Mouse (Mus musculus): ENCODE results near the gene Chchd1.

Gene Chchd1

GRCm38 (mm10) chr14:20729871-20730270 lies 27.1 kb downstream of the Chchd1 start:
- no peak for DNase-seq

- no peak for DNase-seq
Observed at GRCm38 (mm10) chr14:20730853-20731602, 28.2 kb downstream of the Chchd1 start.

DNA sequence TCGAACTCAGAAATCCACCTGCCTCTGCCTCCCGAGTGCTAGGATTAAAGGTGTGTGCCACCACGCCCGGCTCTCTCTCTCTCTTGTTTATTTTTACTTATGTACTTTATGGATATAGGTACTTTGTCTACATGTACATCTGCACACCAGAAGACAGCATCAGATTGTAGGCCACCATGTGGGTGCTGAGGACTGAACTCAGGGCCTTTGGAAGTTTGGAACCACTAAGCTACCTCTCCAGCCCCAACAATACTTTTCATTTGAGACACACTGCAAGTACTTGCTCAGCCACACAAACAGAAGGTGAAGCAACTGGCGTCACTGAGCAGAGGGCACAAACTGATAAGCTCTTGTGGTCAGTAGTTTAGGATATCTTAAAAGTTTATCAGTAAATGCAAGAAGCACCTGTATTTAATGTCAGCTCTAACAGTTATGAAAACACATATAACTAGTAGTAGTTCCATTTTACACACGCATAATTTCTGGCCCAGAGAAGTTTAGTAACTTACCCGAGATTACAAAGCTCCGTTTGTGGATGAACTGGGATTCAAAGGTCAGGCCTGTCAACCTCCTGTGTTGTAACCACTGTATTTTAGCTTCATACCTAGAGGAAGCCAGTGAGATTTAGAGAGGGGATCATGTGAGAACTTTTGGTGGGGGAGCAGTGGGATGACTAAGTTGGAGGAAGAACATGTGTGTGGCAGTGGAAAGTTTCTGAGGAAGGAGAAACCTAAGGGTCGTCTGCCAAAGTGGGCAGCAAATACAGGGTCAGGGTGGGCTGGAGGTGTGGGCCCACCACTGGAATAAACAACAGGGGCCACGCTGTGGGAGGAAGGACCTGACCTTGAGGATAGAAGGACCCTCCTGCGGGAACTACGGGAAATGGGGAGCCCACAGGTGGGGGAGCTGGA lies 30.5 kb downstream of the Chchd1 start:
- DNase-seq = no peak

GRCm38 (mm10) chr14:20733952-20734774 lies 31.4 kb downstream of the Chchd1 start, which contains the start of gene Ndst2:
Gene Ndst2, minus strand, starts transcription at chr14:20734562.
- DNase-seq = peak; percentile 85

- DNase-seq = no peak
Observed at GRCm38 (mm10) chr14:20735052-20735451, 32.2 kb downstream of the Chchd1 start.

DNA sequence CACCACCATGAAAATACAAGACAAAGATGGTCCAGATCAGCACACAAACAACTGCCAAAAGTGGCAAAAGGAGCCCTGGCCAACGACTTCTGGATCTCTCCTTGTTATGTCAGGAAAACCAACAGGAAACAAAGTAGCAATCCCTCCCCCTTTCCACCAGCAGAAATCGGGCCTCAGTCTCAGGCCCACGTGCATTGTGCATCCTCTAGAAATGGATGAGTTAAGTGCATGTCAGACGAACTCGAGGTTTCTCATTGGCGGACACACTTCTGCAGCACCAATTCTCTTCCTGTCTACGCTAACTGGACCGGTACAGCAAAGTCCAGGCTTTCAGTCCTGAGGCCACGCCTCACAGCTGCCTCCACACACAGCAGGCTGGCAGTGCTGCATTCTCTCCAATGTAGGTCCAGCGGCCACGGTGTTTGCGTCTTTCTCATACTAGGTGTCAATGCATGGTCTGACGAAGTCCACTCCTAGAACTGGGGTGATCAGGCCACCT lies 33.1 kb downstream of the Chchd1 start:
- DNase-seq = no peak

DNA sequence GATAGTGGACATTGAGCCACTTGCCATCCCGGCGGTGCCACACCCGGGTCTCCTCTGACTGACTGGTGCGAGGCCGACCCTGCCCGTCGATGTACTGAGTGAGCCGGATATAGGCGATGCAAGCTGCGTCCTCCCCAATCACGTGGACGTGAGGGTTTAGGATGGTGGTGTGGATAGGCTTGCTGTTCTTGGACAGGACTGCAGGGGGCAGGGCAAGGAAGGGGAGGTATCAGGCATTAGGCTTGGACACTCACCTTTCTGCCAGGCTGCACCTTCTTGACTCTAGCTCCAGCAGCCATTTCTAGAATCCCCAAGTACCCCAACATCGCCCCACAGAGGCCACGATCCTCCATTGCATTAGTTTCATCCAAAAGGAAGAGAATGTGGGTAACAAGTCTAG lies 34.5 kb downstream of the Chchd1 start:
- DNase-seq = peak; percentile 55

GRCm38 (mm10) chr14:20738511-20738910 lies 35.7 kb downstream of the Chchd1 start:
- DNase-seq = no peak

GRCm38 (mm10) chr14:20741301-20741700 lies 38.5 kb downstream of the Chchd1 start:
- no peak for DNase-seq

DNA sequence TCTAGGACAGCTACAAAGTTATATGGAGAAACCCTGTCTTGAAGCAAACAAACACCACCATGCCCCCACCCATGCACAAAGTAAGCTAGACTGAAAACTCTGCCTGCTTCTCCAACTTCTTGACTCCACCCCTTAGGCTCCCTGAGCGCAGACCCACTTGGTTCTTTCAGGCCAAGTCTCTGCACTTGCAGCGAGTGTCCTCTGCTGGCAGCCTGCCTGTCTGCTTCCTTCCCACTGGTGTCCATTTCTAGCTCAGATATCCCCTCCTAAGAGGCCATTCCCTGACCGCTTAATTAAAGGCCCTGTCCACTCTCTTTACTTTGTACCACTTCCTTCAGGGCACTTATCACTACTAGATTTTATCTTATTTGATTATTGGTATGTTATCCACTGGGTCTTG lies 40.8 kb downstream of the Chchd1 start:
- DNase-seq = no peak

DNA sequence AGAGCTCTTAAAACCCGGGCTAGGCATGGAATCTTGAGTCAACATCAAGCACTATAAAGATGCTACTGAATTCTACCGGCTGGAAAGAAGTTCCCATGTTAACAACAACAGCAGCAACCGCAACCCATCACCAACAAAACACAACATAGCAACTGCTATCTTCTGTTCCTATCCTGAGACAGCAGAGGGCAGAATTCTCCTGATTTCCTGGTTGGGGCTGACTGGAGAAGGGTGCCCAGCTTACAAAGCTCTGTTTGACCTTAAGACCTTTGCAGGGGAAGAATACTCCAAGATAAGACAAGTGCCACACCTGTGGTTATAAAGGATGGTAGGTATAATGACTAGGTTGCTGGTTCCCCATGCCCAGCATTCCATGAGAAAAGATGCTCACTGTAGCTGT lies 44.1 kb downstream of the Chchd1 start:
- no peak for DNase-seq

DNA sequence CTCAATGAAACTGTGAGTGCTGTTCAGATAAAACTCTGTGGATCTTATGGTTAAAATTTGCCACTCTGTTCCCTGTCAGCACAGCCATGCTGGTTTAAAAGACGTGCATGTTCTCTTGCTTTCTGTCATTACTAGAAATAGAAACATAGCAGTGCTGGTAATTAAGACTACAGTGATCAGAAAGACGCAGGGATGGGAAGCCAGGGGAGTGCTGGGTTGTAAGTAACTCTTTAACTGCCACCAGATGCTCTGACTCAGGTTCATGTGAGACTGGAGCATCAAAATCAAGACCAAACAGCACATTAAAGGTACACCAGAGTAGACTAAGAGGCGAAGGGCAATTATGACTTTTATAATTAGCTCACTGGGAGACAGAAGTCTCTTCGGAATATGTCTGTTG lies 45.6 kb downstream of the Chchd1 start:
- DNase-seq = no peak

GRCm38 (mm10) chr14:20749494-20750051 lies 46.8 kb downstream of the Chchd1 start:
- DNase-seq = no peak

- no peak for DNase-seq
Observed at GRCm38 (mm10) chr14:20750503-20750902, 47.7 kb downstream of the Chchd1 start.

- DNase-seq = no peak
Observed at GRCm38 (mm10) chr14:20753792-20754191, 51.0 kb downstream of the Chchd1 start.

Data from thymus, postnatal 4 days (tissue).